Mouse (Mus musculus): ENCODE measurements around the gene Trim8. TPM values are rescaled to one million over a fixed set of nuclear protein-coding genes. Genes with fewer than 3 reads are reported as not detected.

Gene Trim8
- total RNA-seq, 2 experiments from 2014 or later, result 19.0 to 19.2 TPM

DNA sequence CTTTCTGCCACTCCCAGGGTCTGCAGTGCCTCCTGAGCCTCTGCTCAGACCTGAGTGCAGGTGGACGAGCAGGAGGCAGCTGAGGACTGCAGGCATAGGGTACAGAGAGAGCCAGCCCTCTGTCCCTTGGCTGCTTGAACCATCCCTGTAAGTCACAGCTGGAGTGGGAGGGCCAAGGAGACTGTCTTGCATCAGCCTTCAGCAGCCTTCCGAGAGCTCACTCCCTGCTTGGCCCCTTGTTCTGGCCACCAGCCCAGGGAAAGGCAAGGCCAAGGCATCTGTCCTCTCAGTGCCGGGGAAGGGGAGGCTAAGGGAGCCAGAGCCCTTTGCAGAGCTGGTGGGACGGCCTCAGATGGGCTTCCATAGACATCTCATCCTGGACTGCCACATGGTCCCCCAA is 23.3 kb upstream of the Trim8 start:
- DNase-seq, result peak in 1 of 2 experiments; percentile 64
- intact Hi-C loops (cut with DNase I), result no loop called here

DNA sequence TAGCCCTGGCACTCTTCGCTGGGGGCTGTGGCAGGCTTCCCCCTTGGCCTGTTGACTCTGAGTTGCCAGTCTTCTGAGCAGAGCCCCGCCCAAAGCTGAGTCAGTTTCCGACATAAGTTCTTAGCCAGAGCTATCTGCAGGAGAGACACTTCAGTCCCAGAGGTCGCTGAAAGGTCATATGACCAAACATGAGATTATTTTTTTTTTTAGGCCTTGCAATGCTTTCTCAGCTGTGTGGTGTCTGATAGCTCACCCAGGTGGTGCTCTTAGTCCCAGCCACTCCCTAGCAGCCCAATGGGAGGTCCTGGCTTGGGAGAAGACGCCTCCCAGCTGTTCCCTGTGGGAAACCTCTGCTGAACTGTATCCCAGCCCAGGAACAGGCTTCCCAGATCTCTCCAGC is 22.7 kb upstream of the Trim8 start:
- peak in 1 of 2 experiments; percentile 46 for DNase-seq
- intact Hi-C loops (cut with DNase I), result no loop called here

DNA sequence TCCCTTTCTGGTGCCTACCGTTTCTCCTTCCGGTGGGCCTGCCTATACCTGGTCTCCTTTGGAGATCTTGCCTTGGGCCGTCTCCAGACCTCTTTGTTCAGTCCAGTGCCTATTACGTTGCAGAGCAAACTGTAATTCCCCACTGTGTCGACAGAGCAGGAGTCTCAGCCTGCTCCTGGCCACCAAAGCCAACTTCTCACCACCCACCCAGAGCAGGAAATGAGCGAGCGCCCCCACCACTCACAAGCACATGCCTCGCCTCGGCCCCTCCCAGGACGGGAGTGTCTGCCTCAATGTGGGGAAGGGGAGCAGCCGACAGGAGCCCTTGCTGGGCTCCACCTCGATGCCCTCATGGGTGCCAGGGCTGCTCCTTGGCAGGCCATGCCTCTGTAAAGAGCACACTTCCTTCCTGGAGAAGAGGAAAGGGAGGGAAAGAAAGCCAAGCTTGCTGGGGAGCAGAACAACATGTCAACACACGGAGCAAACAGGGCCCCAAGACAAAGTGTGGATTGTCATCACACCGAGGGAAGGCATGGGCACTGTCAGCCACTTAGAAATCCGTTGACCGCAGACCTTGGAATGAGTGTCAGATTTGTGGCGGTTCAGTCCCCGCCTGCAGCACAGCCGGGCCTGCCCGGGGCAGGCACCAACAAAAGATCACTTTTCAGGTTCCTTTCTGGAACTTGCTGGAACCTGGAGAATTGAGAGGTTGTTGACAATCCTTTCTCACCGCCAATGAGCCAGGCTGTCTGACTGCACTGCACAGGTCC is 22.0 kb upstream of the Trim8 start:
- intact Hi-C loops (cut with DNase I), result no loop called here
- no peak for DNase-seq

DNA sequence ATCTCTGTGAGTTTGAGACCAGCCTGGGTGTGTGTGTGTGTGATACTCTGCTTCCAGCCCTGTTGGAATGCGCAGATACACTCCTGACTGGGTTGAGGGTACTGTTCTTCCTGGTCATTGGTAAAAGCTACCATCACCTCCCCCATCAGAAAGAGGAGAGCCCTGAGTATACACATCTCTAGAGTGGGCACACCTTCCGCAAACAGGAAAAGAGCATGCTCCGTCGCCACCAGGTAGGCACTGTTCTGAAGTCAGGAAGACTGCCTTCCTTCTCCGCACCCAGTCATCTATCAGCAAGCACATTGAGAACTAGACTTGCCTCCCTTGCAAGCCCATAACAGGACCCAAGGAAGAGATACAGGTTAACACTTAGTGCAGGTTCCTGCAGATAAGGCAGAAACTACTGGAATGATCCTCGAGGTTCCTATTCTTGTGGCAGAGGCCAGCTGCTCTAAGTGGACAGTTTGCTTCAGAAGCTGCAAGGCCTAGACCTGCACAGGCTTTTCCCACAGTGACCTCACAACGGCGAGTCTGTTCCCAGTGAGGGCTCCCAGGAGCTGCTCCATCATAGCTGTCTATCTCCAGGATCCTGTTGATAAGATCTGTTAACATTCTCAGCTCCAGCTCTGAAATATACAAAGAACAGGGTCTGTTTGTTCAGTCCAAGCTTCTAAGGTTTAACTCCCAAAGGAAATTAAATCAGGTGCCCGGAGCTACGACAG is 20.7 kb upstream of the Trim8 start:
- DNase-seq, result no peak
- intact Hi-C loops (cut with DNase I), result no loop called here

DNA sequence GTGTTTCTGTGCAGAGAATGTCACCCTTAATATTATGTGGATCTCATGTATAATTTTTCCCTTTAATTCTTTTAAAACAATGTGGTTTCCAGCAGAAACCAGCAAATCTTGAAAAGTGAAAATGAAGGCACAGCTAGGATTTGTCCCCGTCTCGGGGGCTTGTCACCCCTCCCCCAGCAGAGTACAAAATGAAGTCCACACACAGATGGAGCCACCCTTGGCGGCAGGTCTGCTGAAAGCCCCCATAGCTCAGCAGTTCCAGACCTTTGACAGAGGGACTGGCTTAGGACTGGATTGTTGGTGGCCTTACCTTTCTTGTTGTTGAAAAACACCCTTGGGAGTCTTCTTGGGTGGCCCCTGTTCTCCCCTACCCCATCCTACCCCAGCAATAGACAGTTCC is 20.1 kb upstream of the Trim8 start:
- no peak for DNase-seq
- intact Hi-C loops (cut with DNase I), result no loop called here

DNA sequence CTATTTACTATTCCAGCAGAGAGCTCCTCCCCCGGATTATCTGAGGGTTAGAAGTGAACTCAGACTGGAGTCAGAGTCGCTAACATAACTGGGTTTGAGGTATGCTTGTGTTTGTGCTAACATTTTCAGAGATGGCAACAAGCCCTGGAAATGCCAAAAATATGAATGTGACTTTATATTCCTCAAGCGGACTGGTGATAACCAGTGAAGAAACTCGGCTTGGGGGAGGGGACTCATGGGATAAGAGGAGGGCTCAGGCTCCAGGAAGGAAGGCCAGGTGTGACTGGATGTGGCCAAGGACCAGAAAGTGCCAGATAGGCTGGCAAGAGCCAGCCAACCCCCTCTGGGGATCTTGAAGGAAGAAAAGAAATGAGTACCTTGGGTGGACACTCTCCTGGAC is 19.7 kb upstream of the Trim8 start:
- intact Hi-C loops (cut with DNase I), result no loop called here
- no peak for DNase-seq

DNA sequence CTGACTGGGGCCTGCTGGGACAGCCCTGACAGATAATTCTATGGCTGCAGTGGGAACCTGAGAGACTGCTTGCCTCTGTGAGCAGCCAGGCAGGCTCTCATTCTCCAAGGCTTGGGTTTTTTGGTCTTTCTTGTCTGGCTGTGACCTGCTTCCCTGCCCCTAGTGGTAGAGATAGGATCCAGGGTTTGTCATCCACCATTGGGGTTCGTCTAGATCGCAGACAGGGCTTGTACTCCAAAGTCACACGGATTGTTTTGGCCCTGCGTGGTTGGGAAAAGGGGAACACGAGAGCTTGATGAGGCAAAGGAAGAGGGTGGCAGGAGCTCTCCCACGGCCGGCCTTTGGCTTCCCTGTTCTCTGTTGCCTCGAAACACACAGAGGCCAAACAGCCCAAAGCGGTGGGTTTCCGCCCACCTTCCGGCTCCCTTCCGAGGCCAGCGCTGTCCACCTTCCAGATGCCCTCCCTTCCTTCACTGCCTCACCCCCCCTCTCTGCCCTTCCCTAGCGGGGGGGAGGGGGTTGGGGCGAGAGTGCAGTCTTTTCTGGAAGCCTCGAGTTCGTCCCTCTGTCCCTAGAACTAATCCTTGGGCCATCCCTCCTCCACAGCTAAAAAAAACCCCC is 18.5 kb upstream of the Trim8 start:
- DNase-seq, result no peak
- intact Hi-C loops (cut with DNase I), result no loop called here

DNA sequence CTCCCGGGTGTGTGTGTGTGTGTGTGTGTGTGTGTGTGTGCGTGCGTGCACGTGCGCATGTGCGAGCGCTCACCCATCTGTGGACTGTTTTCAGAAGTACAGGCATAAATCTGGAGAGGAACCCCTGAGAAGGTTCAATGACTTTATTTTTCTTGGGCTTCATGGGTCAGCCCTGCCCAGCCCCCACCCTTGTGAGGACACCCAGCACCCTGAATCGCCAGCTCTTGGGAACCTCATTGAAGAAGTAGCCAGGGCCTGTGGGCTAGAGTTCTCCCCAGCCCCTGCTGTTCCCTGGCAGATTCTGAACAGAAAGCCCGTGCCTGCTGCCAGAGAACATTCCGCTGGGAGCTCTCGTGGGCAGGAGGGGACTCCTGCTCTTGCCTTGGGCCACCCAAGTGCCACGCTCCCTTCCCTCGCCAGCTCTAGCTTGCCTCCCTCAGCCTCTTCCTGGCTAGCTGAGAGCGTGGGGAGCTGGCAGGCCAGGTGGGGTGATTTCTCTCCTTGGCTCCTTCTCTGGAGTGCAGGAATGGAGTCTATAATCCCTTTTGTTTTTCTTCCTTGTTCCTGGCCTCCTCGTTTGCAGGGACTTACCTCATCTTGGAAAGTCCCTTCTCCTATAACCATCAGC is 17.7 kb upstream of the Trim8 start:
- peak in 1 of 2 experiments; percentile 21 for DNase-seq
- intact Hi-C loops (cut with DNase I), result no loop called here

DNA sequence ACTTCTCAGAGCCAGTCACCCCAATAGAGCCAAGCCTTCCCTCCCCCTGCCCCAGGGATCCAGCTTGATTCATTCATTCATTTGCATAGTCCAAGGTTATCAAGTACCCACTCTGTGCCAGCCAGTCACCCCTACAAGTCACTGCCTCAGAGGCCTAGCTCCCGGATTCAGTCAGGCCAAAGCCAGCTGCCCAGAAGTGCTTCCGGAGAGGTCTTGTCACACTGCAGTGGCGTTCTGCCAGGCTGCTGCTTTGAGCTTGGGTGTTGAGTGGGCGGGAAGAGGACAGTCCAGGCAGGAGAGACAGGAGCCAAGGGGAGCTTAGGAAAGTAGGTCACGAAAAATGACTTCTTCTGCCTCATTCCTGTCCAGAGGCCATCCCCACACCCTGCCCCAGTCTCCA is 17.0 kb upstream of the Trim8 start:
- intact Hi-C loops (cut with DNase I), result no loop called here
- DNase-seq, result peak; percentile 66 to 68

DNA sequence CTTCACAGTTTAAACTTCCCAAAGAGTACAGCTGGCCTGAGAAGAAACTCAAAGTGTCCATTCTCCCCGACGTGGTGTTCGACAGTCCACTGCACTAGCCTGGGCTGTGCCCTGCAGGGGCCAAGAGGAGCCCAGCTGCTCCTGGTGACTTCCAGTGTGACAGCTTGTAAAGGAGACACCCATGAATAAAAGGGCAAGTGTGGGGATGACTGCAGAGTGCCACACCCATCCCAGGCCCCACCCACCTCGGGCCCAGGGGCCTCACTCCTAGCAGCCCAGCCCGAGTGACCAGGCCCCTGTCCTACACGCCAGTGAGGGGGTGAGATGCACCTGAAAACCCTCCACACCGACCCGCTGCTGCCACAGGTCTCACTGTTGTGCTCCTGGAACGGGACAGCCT is 15.7 kb upstream of the Trim8 start:
- DNase-seq, result no peak
- intact Hi-C loops (cut with DNase I), result no loop called here

DNA sequence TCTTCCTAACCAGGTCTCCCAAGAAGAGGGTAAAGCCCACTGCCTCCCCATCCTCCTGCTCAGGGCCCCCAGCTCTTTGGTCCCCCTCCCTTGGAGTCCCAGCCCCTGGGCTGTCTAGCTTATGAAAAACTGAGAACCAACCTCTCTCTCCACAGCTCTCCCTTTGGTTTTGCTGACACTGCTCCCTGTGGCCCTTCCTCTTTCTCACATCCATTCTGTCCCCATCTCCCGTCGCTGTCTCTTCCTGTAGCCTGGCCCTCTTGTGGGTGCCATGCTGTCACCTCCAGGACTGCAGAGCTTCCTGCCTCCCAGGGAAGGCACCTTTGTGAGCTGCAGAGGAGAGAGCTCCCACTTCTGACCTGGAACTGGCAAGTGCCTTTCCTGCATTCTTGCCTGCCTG is 14.8 kb upstream of the Trim8 start:
- intact Hi-C loops (cut with DNase I), result no loop called here
- DNase-seq, result no peak

DNA sequence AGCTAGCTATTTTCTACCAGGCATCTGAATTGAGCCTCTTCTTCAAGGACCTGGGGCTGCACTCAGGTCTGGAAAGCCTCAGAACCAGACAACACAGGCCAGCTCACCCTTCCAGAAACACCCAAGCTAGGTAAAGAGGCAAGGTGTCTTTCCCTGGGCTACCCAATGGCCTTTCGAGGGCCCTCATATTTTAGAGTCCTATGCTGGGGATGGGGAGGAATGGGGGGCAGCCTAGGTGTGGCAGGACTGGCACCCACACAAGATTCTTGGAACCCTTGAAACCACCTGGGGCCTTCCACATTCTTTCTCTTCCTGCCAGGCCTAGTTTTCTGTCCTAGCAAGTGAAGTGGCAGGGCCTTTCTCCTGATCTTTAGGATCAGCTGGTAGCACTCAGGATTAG is 12.1 kb upstream of the Trim8 start:
- no peak for DNase-seq
- intact Hi-C loops (cut with DNase I), result no loop called here

DNA sequence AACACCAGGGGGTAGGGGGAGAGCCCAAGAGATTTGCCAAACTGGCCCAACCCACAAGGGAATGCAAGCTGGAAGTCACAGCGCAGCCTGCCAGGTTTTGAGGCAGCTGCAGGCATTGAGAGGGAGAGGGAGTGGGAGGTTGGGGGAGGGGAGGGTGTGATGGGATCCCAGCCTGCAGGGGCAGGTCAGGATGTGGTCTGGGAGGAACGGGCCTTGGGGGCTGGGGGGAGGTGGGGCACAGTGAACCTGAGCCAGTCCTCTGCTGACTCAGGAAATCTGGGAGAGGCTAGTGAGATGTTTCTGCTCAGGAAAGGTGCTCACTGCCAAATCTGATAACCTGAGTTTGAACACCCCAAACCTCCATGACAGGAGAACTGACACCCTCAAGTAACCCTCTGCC is 10.9 kb upstream of the Trim8 start:
- intact Hi-C loops (cut with DNase I), result no loop called here
- DNase-seq, result peak in 1 of 2 experiments; percentile 25

DNA sequence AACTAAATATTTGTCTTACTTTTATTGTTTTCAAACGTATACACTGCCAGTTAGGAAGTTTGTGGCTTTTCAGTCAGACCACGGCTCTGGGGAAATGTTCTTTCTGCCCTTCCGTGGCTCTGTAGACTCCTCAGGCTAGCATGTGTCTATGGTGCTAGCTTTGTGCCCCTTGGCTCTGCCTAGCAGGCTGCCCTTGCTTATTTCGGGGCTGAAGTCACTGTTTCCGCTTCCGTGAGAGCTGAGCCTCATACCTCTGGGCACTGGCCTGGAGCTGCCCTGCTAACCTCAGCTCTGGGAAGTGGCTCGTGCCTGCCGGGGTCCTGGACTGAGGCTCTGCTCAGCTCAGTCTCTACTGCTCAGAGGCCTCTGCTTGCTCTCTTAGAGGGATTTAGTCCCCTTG is 6.4 kb upstream of the Trim8 start:
- intact Hi-C loops (cut with DNase I), result no loop called here
- no peak for DNase-seq

DNA sequence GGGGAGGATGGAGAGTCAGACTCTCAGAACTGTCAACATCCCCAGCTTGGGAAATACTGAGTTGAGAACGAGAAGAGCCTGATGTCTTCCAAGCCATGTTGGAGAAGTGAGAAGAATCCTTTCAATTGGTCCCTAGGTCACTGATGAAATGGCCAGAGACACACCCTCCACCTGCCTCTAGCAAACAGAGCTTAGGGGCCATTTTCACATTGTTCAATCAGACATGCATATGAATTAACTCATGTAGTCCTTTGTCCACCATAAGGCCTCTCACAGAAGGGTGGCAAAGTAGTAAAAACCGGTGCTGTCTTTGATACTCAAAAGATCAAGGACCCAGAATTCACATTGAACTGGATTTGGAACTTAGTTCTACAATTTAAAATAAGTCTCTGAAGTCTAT is 4.3 kb upstream of the Trim8 start:
- intact Hi-C loops (cut with DNase I), result no loop called here

DNA sequence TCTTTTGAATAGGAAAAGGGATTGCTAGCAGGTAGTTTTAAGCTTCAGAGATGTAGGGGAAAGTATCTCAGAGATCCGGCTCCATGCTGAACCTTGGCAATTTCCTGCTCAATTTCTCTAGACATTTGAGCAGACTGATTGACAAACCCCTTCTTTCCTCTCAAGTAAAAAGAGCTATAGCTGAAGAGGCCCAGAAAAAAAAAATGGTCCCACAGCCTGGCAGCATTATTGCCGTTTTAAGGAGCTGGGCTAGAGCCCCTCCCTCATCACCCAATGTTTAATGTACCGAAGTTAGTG is 2.0 kb upstream of the Trim8 start:
- intact Hi-C loops (cut with DNase I), result no loop called here
- DNase-seq, result no peak

More for the DNA sequence above, 4.3 kb upstream of the Trim8 start:
- DNase-seq, result no peak

DNA sequence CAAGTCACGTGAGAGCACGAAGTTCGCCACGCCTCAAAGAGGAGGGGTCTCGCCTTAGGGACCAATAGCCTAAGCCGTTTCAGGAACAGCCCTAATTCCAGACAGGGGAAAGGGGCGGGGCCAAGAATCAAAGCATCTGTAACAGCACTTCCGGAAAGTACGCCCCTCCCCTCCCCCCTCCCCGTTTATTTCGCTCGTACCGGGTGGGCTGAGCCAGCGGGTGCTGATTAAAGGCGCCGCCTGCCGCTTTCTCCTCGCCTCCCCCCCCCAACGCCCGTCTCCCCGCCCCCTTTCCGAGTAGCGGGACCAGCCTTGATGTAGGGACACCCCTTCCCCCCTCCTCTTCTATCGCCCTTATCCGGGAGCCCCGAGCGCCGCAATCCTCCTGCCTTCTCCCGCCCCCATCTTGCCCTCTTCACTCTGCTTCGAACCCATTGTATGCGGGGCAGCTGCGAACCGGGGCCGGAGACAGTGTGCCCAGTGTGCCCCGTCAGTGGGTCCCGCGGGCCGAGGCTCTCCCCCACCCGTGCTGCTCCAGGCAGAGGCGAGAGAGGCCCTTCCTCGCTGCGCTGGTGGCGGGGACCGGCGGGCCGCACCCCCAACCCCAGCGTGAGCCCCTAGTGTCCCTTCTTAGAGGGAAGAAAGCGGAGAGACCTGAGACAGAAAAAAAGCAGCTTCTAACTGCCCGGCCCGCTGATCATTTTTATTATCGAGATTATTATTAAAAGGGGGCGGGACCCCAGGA is 1.5 kb upstream of the Trim8 start:
- peak; percentile 88 to 96 for DNase-seq
- intact Hi-C loops (cut with DNase I), result loop anchor here (5.0 kb wide), 1 partner anchor 62 kb away; no protein-coding TSS in a partner anchor

DNA sequence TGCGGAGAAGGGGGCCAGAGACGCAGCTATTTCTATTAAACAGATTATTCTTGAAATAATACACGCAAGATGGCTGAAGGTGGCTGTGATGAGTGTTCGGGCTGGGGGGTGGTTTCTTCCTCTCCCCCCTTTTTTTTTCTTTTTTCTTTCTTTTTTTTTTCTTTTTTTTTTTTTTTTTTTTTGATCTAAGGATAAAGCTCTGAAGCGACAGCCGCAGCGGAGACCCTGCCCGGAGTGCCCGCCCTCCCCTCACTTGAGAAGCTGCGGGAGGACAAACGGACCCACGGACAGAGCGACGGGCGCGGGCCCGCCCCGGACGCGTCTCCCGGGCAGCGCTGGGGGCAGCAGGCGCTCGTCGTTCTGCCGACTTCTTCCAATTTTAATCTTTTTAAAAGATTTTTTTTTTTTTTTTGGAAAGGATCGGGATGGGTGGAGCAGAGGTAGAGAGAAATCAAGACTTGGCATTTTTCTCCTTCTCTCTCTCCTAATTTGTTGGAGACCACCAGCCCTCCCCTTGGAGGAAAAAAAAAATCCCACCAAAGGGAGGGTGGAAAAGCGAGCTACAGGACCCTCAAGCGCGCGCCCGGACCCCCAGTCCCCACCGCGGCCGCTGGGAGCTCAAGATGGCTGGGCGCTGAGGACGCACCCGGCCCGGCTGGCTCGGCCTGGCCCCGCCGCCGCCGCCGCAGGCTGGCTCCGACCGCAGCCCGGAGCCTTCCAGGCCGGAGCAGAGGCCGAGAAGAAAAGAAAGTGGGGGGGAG is 741 bp upstream of the Trim8 start:
- peak; percentile 44 to 61 for DNase-seq
- intact Hi-C loops (cut with DNase I), result loop anchor here (5.0 kb wide), 1 partner anchor 62 kb away; no protein-coding TSS in a partner anchor

DNA sequence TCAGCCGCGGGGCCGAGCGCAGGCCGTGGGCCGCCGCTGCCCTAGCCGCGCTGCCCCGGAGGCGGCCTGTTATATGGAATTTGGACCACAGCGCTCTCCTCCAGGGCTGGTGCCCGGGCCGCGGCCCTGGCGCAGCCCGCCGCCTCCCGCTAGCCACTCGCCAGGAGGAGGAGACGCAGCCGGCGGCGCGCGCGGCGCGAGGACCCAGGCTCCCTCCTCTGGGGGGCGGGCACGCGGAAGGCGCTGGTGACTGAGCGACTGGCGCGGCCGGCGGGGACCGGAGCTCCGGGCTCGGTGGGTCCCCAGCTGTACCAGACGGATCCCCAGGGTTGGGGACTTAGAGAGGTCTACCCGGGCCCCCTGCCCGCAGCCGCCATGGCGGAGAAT is 560 bp downstream of the Trim8 start:
- peak in 1 of 2 experiments; percentile 77 for DNase-seq
- intact Hi-C loops (cut with DNase I), result loop anchor here (5.0 kb wide), 1 partner anchor 60 kb away; no protein-coding TSS in a partner anchor
